Mouse (Mus musculus) midbrain, embryonic 15.5 days (tissue): ENCODE measurements around the gene Pou2f1. TPM values are rescaled to one million over a fixed set of nuclear protein-coding genes. Genes with fewer than 3 reads are reported as not detected.

Experiments
- ATAC-seq: fragments of 200-750 bp; cut with Nextera tagmentation; replicated peaks from 2 replicates; pipeline ENCODE4 v1.8.0; 2017; ENCODE audit warnings: moderate TSS enrichment
- H3K27ac ChIP-seq: fragments of 300-500 bp; sonication (generic); 2 replicates; pipeline ENCODE4 v1.5.1; 2015; ENCODE audit warnings: mild to moderate bottlenecking, inconsistent platforms
- H3K27me3 ChIP-seq: fragments of 300-500 bp; sonication (generic); replicated peaks from 2 replicates; pipeline ENCODE4 v1.6.1; 2015; ENCODE audit warnings: inconsistent platforms
- H3K36me3 ChIP-seq: fragments of 300-500 bp; sonication (generic); replicated peaks from 2 replicates; pipeline ENCODE4 v1.6.1; 2015; ENCODE audit warnings: inconsistent platforms
- H3K4me1 ChIP-seq: fragments of 300-500 bp; sonication (generic); 2 replicates; pipeline ENCODE4 v1.6.1; 2015; ENCODE audit warnings: inconsistent platforms
- H3K4me2 ChIP-seq: fragments of 300-500 bp; sonication (generic); 2 replicates; pipeline ENCODE4 v1.6.1; 2015; ENCODE audit warnings: inconsistent platforms, mild to moderate bottlenecking, moderate library complexity
- H3K4me3 ChIP-seq: fragments of 300-500 bp; sonication (generic); 2 replicates; pipeline ENCODE4 v1.5.1; 2015; ENCODE audit warnings: mild to moderate bottlenecking, inconsistent platforms
- H3K9ac ChIP-seq: fragments of 300-500 bp; sonication (generic); 2 replicates; pipeline ENCODE4 v1.6.1; 2015; ENCODE audit warnings: mild to moderate bottlenecking, inconsistent platforms
- H3K9me3 ChIP-seq: fragments of 300-500 bp; sonication (generic); 2 replicates; pipeline ENCODE4 v1.6.1; 2016; ENCODE audit warnings: inconsistent platforms
- WGBS: fragments of 180-500 bp; shearing (Covaris S2); methylation state at CpG from one replicate; pipeline ENCODE4 v1.1.7; 2015; ENCODE audit warnings: mixed read lengths; 5-methylcytosine and 5-hydroxymethylcytosine counted together
- polyA plus RNA-seq: library from polyadenylated mRNA; unstranded; fragments of >200 nt; fragmentation: Nextera tagmentation; extraction: Ambion mirVana; gene quantifications from 2 replicates; pipeline ENCODE4 v1.2.1, GENCODE M21; 2015

Gene Pou2f1
- polyA plus RNA-seq, 1 experiment from 2014 or later = 30.1 TPM

- no peak overlapping the region for H3K9ac ChIP-seq
- H3K4me2 ChIP-seq = 0 out of 2 replicates have a peak overlapping the region, but pooled peaks have one; percentile 13
- H3K36me3 ChIP-seq = no peaks in the 10 kb centered on the region
- H3K9me3 ChIP-seq = no peaks in the 10 kb centered on the region
- no peaks in the 10 kb centered on the region for H3K27me3 ChIP-seq
- WGBS = 84% methylated on average over 3 of the region's 3 CpGs
- no peak overlapping the region for H3K4me3 ChIP-seq
- no peak overlapping the region for H3K27ac ChIP-seq
- peaks cover 14% of the 10 kb centered on the region for H3K4me1 ChIP-seq
- no peak for ATAC-seq
Observed at GRCm38 (mm10) chr1:165930510-165930909, 72.0 kb downstream of the Pou2f1 start.

DNA sequence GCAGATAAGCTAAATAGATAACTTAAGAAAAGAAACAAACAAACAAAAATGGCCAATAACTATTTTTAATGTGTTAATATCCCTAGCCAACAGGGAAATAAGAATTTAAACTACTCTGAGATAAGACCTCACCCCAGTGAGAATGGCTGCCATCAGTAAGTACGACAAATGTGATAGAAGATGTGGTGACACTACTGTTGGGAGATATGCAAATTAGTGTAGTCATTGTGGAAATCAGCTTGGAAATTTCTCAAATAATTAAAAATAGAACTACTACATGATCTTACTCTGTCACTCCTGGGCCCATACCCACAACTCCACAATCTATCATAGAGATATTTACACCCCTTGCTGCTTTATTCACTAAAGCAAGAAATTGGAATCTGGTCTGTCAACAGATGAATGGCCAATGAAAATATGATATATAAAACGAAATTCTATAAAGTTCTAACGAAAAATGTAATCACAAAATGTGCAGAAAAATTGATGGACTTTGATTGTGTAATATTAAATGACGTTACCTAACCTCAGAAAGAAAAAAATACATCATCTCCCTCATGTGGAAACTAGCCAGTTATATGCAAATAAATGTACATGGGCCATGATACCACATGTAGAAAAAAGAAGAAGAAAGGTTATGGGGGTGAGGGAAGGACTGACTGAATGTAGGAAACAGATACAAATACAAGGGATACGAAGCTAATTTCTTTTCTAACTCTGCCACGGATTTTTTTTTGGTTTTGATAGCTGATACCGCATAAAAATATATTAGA is 74.8 kb downstream of the Pou2f1 start:
- Histone ChIP-seq H3K27me3 (no peaks in the 10 kb centered on the region), H3K4me1 (no peaks in the 10 kb centered on the region), H3K9ac (no peak overlapping the region), H3K4me3 (no peak overlapping the region), H3K27ac (no peak overlapping the region), H3K9me3 (no peaks in the 10 kb centered on the region), H3K36me3 (no peaks in the 10 kb centered on the region), H3K4me2 (no peak overlapping the region)
- 87% methylated on average over 7 of the region's 7 CpGs for WGBS
- ATAC-seq = no peak

- no peaks in the 10 kb centered on the region for H3K36me3 ChIP-seq
- ATAC-seq = no peak
- H3K27ac ChIP-seq = no peak overlapping the region
- H3K4me3 ChIP-seq = no peak overlapping the region
- H3K9me3 ChIP-seq = no peaks in the 10 kb centered on the region
- no peaks in the 10 kb centered on the region for H3K27me3 ChIP-seq
- H3K4me2 ChIP-seq = no peak overlapping the region
- WGBS = 93% methylated on average over 2 of the region's 2 CpGs
- H3K9ac ChIP-seq = no peak overlapping the region
- H3K4me1 ChIP-seq = no peaks in the 10 kb centered on the region
Observed at GRCm38 (mm10) chr1:165925207-165925606, 77.3 kb downstream of the Pou2f1 start.

GRCm38 (mm10) chr1:165922488-165922887 is 80.0 kb downstream of the Pou2f1 start:
- Histone ChIP-seq H3K36me3 (no peaks in the 10 kb centered on the region), H3K27ac (no peak overlapping the region)
- WGBS = 51% methylated on average over 1 of the region's 1 CpGs

DNA sequence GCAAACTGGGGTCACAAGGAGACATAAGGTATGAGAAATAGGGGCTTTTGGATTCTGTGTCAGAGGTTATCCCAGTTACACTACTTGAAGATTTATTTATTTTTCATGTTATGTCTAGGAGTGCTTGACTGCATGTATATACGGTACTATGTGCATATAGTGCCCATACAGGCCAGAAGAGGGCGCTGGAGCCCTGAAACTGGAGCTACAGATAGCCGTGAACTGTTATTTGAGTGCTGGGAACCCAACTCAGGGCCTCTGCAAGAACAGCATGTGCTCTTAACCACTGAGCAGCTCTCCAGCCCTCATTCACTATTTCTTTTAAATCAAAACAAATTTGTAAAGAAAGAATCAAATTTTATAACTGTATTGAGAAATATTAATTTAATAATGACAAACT is 81.5 kb downstream of the Pou2f1 start:
- Histone ChIP-seq H3K27me3 (no peaks in the 10 kb centered on the region), H3K36me3 (0 out of 2 replicates have a peak, but pooled peaks cover 2% of the 10 kb centered on the region), H3K4me1 (no peaks in the 10 kb centered on the region), H3K9me3 (no peaks in the 10 kb centered on the region), H3K9ac (no peak overlapping the region), H3K4me3 (no peak overlapping the region), H3K4me2 (no peak overlapping the region), H3K27ac (no peak overlapping the region)
- ATAC-seq = no peak
- whole genome bisulfite sequencing = 74% methylated on average over 3 of the region's 3 CpGs

More at GRCm38 (mm10) chr1:165922488-165922887, 80.0 kb downstream of the Pou2f1 start:
- no peaks in the 10 kb centered on the region for H3K4me1 ChIP-seq
- no peak for ATAC-seq
- H3K9ac ChIP-seq = no peak overlapping the region
- H3K4me3 ChIP-seq = no peak overlapping the region
- no peaks in the 10 kb centered on the region for H3K9me3 ChIP-seq
- no peaks in the 10 kb centered on the region for H3K27me3 ChIP-seq
- no peak overlapping the region for H3K4me2 ChIP-seq

- Histone ChIP-seq H3K4me3 (no peak overlapping the region), H3K27ac (peak overlapping the region; percentile 60), H3K36me3 (0 out of 2 replicates have a peak, but pooled peaks cover 2% of the 10 kb centered on the region), H3K9ac (no peak overlapping the region), H3K9me3 (no peaks in the 10 kb centered on the region), H3K4me1 (peaks cover 7% of the 10 kb centered on the region), H3K27me3 (no peaks in the 10 kb centered on the region), H3K4me2 (no peak overlapping the region)
- ATAC-seq = peak; percentile 66
- 59% methylated on average over 2 of the region's 2 CpGs for WGBS
Observed at GRCm38 (mm10) chr1:165914416-165914801, 88.1 kb downstream of the Pou2f1 start.

DNA sequence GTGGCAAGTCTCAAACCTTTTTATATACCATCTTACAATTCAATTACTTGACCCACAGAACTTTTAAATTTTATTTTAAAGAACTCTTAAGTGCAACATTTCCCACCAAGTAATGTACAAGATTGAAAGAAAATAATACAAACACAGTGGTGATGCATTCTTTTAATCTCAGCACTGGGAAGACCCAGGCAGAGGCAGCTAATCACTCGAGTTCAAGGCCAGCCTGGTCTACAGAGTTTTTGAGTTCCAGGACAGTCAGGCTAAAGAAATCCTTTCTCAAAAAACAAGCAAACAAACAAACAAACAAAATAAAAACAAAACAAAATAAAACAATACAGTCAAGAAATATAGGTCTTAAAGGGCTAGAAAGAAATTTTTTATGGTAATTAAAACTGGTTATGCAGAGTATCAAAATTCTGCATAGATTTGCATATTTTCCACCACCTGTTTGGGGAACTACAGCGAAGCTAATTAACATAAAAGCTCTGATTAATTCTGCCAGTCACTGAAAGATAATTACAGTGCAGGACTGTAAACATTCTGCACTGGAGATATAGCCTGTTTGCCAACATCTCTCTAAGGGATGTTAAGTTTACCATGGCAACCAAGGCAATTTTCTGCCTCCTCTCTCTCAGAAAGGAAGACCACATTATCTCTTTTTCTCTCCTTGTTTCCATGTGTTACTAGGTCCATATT is 88.6 kb downstream of the Pou2f1 start:
- Histone ChIP-seq H3K4me3 (no peak overlapping the region), H3K4me2 (no peak overlapping the region), H3K4me1 (peaks cover 7% of the 10 kb centered on the region), H3K27ac (peak overlapping the region; percentile 60), H3K27me3 (no peaks in the 10 kb centered on the region), H3K9ac (no peak overlapping the region), H3K36me3 (0 out of 2 replicates have a peak, but pooled peaks cover 2% of the 10 kb centered on the region), H3K9me3 (no peaks in the 10 kb centered on the region)
- ATAC-seq = peak; percentile 83
- WGBS = 37% methylated on average over 2 of the region's 2 CpGs

- Histone ChIP-seq H3K27me3 (no peaks in the 10 kb centered on the region), H3K9ac (no peak overlapping the region), H3K4me3 (no peak overlapping the region), H3K27ac (no peak overlapping the region), H3K36me3 (peaks cover 10% of the 10 kb centered on the region; the same call in 1 of the 2 replicates), H3K4me1 (peaks cover 4% of the 10 kb centered on the region), H3K4me2 (no peak overlapping the region), H3K9me3 (no peaks in the 10 kb centered on the region)
- ATAC-seq = no peak
- WGBS = 92% methylated on average over 3 of the region's 3 CpGs
Observed at GRCm38 (mm10) chr1:165909471-165909870, 93.0 kb downstream of the Pou2f1 start.

- no peak for ATAC-seq
- H3K27ac ChIP-seq = no peak overlapping the region
- no peaks in the 10 kb centered on the region for H3K4me1 ChIP-seq
- H3K4me2 ChIP-seq = no peak overlapping the region
- no peak overlapping the region for H3K9ac ChIP-seq
- WGBS = 61% methylated on average over 3 of the region's 3 CpGs
- H3K4me3 ChIP-seq = no peak overlapping the region
- peaks cover 10% of the 10 kb centered on the region; the same call in 1 of the 2 replicates for H3K36me3 ChIP-seq
- H3K27me3 ChIP-seq = no peaks in the 10 kb centered on the region
- no peaks in the 10 kb centered on the region for H3K9me3 ChIP-seq
Observed at GRCm38 (mm10) chr1:165908806-165909205, 93.7 kb downstream of the Pou2f1 start.

- H3K27me3 ChIP-seq = no peaks in the 10 kb centered on the region
- peaks cover 10% of the 10 kb centered on the region; the same call in 1 of the 2 replicates for H3K36me3 ChIP-seq
- no peak overlapping the region for H3K4me2 ChIP-seq
- 98% methylated on average over 2 of the region's 2 CpGs for WGBS
- ATAC-seq = no peak
- H3K4me3 ChIP-seq = no peak overlapping the region
- no peaks in the 10 kb centered on the region for H3K4me1 ChIP-seq
- no peak overlapping the region for H3K27ac ChIP-seq
- no peak overlapping the region for H3K9ac ChIP-seq
- no peaks in the 10 kb centered on the region for H3K9me3 ChIP-seq
Observed at GRCm38 (mm10) chr1:165908153-165908552, 94.3 kb downstream of the Pou2f1 start.

GRCm38 (mm10) chr1:165903596-165903995 is 98.9 kb downstream of the Pou2f1 start:
- Histone ChIP-seq H3K9ac (no peak overlapping the region), H3K9me3 (no peaks in the 10 kb centered on the region), H3K4me3 (no peak overlapping the region), H3K36me3 (peaks cover 22% of the 10 kb centered on the region; the same call in 1 of the 2 replicates), H3K4me1 (no peaks in the 10 kb centered on the region), H3K27me3 (no peaks in the 10 kb centered on the region), H3K4me2 (no peak overlapping the region), H3K27ac (no peak overlapping the region)
- no peak for ATAC-seq
- WGBS = 76% methylated on average over 1 of the region's 1 CpGs

- H3K9ac ChIP-seq = no peak overlapping the region
- H3K4me1 ChIP-seq = no peaks in the 10 kb centered on the region
- no peak overlapping the region for H3K4me3 ChIP-seq
- no peaks in the 10 kb centered on the region for H3K27me3 ChIP-seq
- no peak overlapping the region for H3K4me2 ChIP-seq
- H3K36me3 ChIP-seq = peaks cover 30% of the 10 kb centered on the region
- H3K27ac ChIP-seq = no peak overlapping the region
- 81% methylated on average over 2 of the region's 2 CpGs for WGBS
- no peaks in the 10 kb centered on the region for H3K9me3 ChIP-seq
- no peak; the same call in 1 of the 2 replicates for ATAC-seq
Observed at GRCm38 (mm10) chr1:165891686-165892085, 110.8 kb downstream of the Pou2f1 start.
